Mouse (Mus musculus): ENCODE data around the gene Cdh7. TPM values are rescaled to one million over a fixed set of nuclear protein-coding genes. Genes with fewer than 3 reads are reported as not detected.

Gene Cdh7
- polyA plus RNA-seq (2012; rRNA removed): not detected in 2 replicates

DNA sequence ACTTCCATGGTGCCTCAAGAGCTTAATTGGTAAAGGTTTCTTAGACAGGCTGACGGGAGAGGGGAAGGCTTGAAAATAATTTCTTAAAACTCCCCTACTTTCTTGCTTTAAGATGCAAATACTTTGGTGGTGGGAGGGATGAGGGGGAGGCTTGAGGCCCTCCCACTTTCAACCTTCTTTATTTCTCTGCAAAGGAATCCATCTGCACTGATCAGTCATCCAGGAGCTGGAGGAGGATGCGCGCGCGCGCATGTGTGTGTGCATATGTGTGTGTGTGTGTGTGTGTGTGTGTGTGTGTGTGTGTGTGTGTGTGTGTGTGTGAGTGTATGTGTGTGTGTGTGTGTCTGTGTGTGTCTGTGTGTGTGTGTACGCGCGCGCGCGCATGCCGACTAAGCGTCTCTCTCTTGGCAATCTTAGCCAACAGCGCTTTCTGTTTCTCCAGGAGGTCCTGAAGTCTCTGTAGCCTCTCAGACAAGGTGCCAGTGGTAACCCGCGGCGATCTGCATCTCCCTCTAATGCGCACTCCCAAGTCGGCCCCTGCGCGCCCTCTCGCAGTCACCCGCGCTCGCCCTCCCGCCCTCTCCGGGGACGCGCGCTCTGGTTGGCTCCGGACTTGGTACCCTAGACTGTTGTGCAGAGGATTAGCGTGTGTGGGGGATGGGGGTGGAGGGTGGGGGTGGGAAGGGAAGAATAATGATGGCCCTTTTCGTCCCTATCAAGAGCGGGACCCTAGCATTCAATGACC, at the start of gene Cdh7:
TSS of gene Cdh7 (plus strand) at position 368 of the 745 bp plus-strand sequence.

